Mouse (Mus musculus): ENCODE measurements around the gene Ctnna3. TPM values are rescaled to one million over a fixed set of nuclear protein-coding genes. Genes with fewer than 3 reads are reported as not detected.
"Not testable (repeated sequence)": the region's sequence is repeated elsewhere in the genome, so short reads cannot be mapped to it uniquely, and the experiment has no call there.

Ctnna3 gene
- polyA plus RNA-seq, 1 experiment, result 3.0 TPM

DNA sequence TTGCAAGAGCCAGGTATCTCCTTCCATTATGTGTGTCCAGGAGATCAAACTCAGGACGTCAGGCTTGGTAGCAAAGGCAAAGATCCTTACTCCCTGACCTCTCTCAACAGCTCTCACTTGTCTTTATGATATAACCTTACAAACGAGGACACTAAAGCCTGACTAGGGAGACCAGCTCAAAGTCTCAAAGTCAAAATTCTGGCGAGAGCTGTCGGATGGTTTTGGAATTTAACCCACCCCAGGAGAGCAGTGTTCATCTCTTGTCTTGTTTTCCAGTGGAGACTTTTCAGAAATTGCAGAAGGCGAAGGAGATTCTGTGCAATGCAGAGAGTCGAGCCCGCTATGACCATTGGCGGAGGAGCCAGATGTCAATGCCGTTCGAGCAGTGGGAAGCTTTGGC is 32.9 kb upstream of the Ctnna3 start:
- H3K4me3 ChIP-seq (replicated peaks; ENCODE audit: insufficient read depth, low read depth, low read length), result no peak overlapping the region
- TF ChIP-seq CTCF (IDR thresholded peaks at IDR 0.05; ENCODE audit: borderline replicate concordance, insufficient read depth, low read depth, low read length), result no peak
- no peaks in the 10 kb centered on the region for H3K4me1 ChIP-seq (ENCODE audit: control insufficient read depth, insufficient read depth, low read length)
- no peak for DNase-seq
- WGBS, result 85% methylated on average over 10 of the region's 10 CpGs
- H3K27ac ChIP-seq (ENCODE audit: insufficient read depth, low read length), result no peak overlapping the region
- no peaks in the 10 kb centered on the region for H3K27me3 ChIP-seq (ENCODE audit: control insufficient read depth, insufficient read depth, low read length)

DNA sequence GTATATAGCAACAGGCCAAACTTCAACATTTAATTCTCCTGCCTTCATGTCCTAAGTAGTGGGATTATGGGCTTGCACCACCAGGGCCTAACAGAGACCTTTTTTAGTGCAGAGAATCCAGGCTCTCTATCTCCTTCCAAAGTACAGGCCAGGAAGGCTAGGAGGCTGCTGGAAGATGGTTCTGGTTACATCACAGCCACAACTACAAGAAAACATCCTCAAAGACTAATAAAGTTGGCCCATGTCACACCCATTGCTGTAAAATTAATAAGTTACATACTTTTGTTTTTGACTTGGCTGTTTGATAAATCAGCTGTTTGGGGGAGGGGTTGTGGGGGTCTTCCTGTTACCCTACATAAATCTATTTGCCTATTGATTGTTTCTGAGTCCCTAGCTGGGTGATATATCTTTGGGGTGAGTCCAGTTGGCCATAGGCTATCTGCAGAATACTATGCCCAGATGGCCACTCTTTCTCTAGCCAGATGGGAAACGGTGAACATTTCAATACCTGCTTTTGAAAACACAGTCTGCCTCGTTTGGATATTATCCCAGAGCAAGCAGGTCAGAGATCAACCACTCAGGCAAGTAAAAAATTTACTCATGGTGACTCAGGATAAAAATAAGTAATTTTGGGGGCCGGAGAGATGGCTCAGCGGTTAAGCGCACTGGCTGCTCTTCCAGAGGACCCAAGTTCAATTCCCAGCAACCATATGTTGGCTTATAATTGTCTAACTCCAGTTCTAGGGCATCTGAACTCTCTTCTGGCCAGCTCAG is 27.0 kb upstream of the Ctnna3 start:
- H3K27ac ChIP-seq (ENCODE audit: insufficient read depth, low read length), result no peak overlapping the region
- 26% methylated on average over 5 of the region's 5 CpGs for WGBS
- DNase-seq, result peak in 1 of 2 experiments; percentile 75
- H3K4me3 ChIP-seq (replicated peaks; ENCODE audit: insufficient read depth, low read depth, low read length), result no peak overlapping the region
- H3K4me1 ChIP-seq (ENCODE audit: control insufficient read depth, insufficient read depth, low read length), result no peaks in the 10 kb centered on the region; the same call in 1 of the 2 replicates
- no peaks in the 10 kb centered on the region for H3K27me3 ChIP-seq (ENCODE audit: control insufficient read depth, insufficient read depth, low read length)
- no peak for TF ChIP-seq POLR2A (IDR thresholded peaks at IDR 0.05; ENCODE audit: borderline replicate concordance, insufficient read depth, low read length)
- no peak for TF ChIP-seq CTCF (IDR thresholded peaks at IDR 0.05; ENCODE audit: borderline replicate concordance, insufficient read depth, low read depth, low read length)

DNA sequence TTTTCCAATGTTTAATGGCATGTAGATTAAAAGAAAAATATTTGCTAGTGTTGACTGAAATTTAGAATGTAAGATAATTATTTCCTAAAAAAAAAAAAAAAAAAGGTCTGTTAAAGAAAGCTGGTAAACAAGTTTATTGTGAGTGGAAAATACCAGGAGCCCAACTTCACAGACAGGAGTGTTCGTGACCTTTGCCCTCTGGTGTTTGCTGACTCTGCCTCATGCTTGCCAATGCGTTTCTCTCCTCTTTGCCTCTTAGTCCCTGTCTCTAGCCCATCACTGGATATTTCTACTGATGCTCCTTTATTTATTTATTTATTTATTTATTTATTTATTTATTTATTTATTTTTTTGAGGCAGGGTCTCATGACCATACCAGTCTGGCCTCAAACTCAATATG is 26.3 kb upstream of the Ctnna3 start:
- H3K4me1 ChIP-seq (ENCODE audit: control insufficient read depth, insufficient read depth, low read length), result no peaks in the 10 kb centered on the region; the same call in 1 of the 2 replicates
- no peaks in the 10 kb centered on the region for H3K27me3 ChIP-seq (ENCODE audit: control insufficient read depth, insufficient read depth, low read length)
- WGBS, result 94% methylated on average over 2 of the region's 2 CpGs
- no peak for DNase-seq
- no peak overlapping the region for H3K4me3 ChIP-seq (replicated peaks; ENCODE audit: insufficient read depth, low read depth, low read length)
- TF ChIP-seq POLR2A (IDR thresholded peaks at IDR 0.05; ENCODE audit: borderline replicate concordance, insufficient read depth, low read length), result no peak
- TF ChIP-seq CTCF (IDR thresholded peaks at IDR 0.05; ENCODE audit: borderline replicate concordance, insufficient read depth, low read depth, low read length), result no peak
- no peak overlapping the region for H3K27ac ChIP-seq (ENCODE audit: insufficient read depth, low read length)

DNA sequence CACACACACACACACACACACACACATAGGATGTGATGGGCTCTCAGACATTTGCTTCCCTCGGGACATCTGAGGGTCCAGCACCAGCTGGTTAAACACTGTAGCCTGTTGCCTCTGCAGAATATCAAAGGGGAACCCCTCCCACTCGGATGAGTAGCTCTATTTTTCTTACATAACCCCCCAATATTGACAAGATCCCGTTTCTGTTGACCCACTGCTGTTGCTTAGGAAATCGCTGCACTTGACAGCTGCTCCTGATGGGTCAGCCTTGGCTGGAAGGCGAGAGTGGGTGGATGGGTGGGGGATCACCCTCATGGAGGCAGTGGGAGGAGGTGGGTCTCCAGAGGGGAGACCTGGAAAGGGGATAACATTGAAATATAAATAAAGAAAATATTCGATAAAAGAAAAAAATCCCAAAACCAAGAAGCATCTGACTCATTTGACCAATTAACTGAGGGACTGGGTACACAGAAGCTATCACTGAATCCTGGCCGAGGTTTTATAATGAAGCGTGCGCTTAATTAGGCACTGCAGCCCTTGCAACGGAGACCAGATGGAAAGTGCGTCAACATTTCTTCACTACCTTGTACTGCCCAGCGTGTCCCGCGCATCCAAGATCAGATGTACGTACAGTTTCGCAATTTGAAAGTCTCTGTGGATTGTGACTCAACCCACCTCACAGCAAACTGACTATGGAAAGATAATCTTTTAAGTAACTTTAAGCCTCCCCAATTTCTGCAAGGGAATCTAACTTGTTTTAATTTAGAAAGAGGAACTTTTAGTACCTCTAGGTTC is 19.5 kb upstream of the Ctnna3 start:
- H3K4me1 ChIP-seq (ENCODE audit: control insufficient read depth, insufficient read depth, low read length), result peaks cover 3% of the 10 kb centered on the region; the same call in 1 of the 2 replicates
- TF ChIP-seq CTCF (IDR thresholded peaks at IDR 0.05; ENCODE audit: borderline replicate concordance, insufficient read depth, low read depth, low read length), result no peak
- no peak for TF ChIP-seq POLR2A (IDR thresholded peaks at IDR 0.05; ENCODE audit: borderline replicate concordance, insufficient read depth, low read length)
- H3K27ac ChIP-seq (ENCODE audit: insufficient read depth, low read length), result no peak overlapping the region
- 20% methylated on average over 16 of the region's 16 CpGs for WGBS
- H3K4me3 ChIP-seq (replicated peaks; ENCODE audit: insufficient read depth, low read depth, low read length), result peak overlapping the region; percentile 47
- no peaks in the 10 kb centered on the region for H3K27me3 ChIP-seq (ENCODE audit: control insufficient read depth, insufficient read depth, low read length)
- DNase-seq, result no peak

DNA sequence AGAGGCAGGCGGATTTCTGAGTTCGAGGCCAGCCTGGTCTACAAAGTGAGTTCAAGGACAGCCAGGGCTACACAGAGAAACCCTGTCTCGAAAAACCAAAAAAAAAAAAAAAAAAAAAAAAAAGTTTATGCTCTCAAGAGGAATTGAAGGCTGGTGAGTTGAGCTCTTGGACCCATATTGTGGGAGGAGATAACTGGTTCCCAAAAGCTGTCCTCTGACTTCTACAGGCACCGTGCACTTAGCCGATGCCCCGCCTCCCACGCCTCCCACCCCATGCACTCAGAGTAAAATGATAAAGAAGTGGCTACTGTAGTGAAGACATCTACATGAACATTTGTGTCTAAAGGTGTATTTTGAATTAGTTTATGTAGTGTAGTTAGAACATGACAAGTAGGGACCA is 18.2 kb upstream of the Ctnna3 start:
- not testable (repeated sequence) for H3K27ac ChIP-seq (ENCODE audit: insufficient read depth, low read length); H3K4me3 ChIP-seq (replicated peaks; ENCODE audit: insufficient read depth, low read depth, low read length); H3K27me3 ChIP-seq (ENCODE audit: control insufficient read depth, insufficient read depth, low read length); H3K4me1 ChIP-seq (ENCODE audit: control insufficient read depth, insufficient read depth, low read length); DNase-seq
- 94% methylated on average over 6 of the region's 7 CpGs for WGBS

DNA sequence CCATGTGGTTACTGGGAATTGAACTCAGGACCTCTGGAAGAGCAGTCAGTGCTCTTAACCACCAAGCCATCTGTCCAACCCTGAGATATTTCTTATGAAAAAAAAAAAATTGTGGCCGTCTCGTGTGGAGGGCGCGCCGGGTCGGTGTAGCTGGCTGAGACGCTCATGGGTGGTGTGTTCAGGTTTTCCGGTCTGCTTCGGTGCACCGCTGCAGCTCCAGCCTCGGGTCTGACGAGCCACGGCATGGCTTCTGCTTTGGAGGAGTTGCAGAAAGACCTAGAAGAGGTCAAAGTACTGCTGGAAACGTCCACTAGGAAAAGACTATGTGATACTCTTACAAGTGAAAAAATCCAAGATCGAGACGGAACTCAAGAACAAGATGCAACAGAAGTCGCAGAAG is 17.1 kb upstream of the Ctnna3 start:
- no peaks in the 10 kb centered on the region for H3K27me3 ChIP-seq (ENCODE audit: control insufficient read depth, insufficient read depth, low read length)
- 88% methylated on average over 17 of the region's 17 CpGs for WGBS
- no peak overlapping the region for H3K4me3 ChIP-seq (replicated peaks; ENCODE audit: insufficient read depth, low read depth, low read length)
- peaks cover 6% of the 10 kb centered on the region; the same call in 1 of the 2 replicates for H3K4me1 ChIP-seq (ENCODE audit: control insufficient read depth, insufficient read depth, low read length)
- DNase-seq, result no peak
- TF ChIP-seq CTCF (IDR thresholded peaks at IDR 0.05; ENCODE audit: borderline replicate concordance, insufficient read depth, low read depth, low read length) (no peak), POLR2A (IDR thresholded peaks at IDR 0.05; ENCODE audit: borderline replicate concordance, insufficient read depth, low read length) (no peak)
- no peak overlapping the region for H3K27ac ChIP-seq (ENCODE audit: insufficient read depth, low read length)

DNA sequence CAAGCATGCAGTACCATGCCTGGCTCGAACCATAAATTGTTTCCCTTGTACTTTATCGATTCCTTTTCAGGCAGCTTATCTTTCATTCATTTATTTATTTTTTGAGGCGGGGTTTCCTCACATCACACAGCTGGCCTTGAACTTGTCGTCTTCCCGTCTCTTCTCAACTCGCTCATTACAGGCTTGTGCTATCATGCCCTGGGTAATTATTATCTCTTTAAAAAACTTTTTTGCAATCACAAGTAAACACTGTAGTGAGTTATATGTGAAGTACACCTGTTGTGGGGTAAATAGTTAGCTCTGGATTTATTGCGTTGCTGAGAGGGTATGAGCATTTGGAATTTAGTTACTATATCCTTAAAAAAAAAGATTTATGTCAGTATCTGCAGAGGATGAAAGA is 14.6 kb upstream of the Ctnna3 start:
- DNase-seq, result no peak
- Histone ChIP-seq H3K4me3 (replicated peaks; ENCODE audit: insufficient read depth, low read depth, low read length) (no peak overlapping the region), H3K4me1 (ENCODE audit: control insufficient read depth, insufficient read depth, low read length) (peaks cover 3% of the 10 kb centered on the region; the same call in 1 of the 2 replicates), H3K27me3 (ENCODE audit: control insufficient read depth, insufficient read depth, low read length) (no peaks in the 10 kb centered on the region), H3K27ac (ENCODE audit: insufficient read depth, low read length) (no peak overlapping the region)
- 81% methylated on average over 7 of the region's 7 CpGs for WGBS
- no peak for TF ChIP-seq CTCF (IDR thresholded peaks at IDR 0.05; ENCODE audit: borderline replicate concordance, insufficient read depth, low read depth, low read length)
- TF ChIP-seq POLR2A (IDR thresholded peaks at IDR 0.05; ENCODE audit: borderline replicate concordance, insufficient read depth, low read length), result no peak

DNA sequence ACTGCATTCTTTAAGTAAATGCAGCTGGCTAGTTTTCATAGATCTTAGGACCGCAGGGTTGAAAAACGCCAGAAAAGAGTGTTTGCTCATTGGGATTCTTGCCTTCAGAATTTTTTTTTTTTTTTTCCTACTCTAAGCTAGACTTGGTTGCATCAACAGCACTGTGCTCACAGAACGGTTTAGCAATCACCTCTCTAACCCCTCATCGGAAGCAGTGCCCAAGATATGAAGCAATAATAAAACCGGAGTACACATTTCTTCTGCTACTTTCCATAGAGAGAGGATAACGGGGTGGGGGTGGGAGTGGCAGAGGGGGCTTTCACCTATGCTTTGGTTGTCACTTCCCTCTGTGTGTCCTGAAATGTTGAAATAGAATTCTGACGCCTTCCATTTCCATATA is 14.0 kb upstream of the Ctnna3 start:
- Histone ChIP-seq H3K4me1 (ENCODE audit: control insufficient read depth, insufficient read depth, low read length) (0 out of 2 replicates have a peak, but pooled peaks cover 3% of the 10 kb centered on the region), H3K4me3 (replicated peaks; ENCODE audit: insufficient read depth, low read depth, low read length) (no peak overlapping the region), H3K27ac (ENCODE audit: insufficient read depth, low read length) (no peak overlapping the region), H3K27me3 (ENCODE audit: control insufficient read depth, insufficient read depth, low read length) (no peaks in the 10 kb centered on the region)
- no peak for TF ChIP-seq POLR2A (IDR thresholded peaks at IDR 0.05; ENCODE audit: borderline replicate concordance, insufficient read depth, low read length)
- TF ChIP-seq CTCF (IDR thresholded peaks at IDR 0.05; ENCODE audit: borderline replicate concordance, insufficient read depth, low read depth, low read length), result no peak
- WGBS, result 66% methylated on average over 7 of the region's 7 CpGs
- no peak for DNase-seq
